Mouse (Mus musculus): ENCODE results near the gene Epb41l1. TPM values are rescaled to one million over a fixed set of nuclear protein-coding genes. Genes with fewer than 3 reads are reported as not detected.
A peak's percentile ranks its signal among the peaks of the same experiment; 100 is the strongest.

Epb41l1 gene
- polyA plus RNA-seq, 1 experiment from 2014 or later: 2.5 TPM

DNA sequence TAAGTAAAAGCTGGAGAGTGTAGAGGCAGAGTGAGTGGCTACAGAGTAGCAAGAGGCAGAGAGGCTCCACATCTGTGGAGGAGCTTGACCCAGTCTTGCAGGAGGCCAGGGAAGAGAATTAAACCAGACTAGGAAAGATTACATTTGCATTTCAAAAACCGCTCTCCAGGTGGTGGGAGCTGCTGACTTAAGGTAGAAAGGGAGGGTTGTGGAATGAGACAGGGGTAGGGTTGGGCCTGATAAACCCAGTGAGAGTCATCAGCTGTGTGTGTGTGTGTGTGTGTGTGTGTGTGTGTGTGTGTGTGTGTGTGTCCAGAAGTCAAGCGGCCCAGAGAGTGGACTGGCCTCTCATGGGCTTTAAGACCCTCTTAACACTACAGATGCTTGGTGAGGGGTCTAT, 4.9 kb downstream of the Epb41l1 start:
- Histone ChIP-seq H3K9ac (replicated peaks) (0 out of 2 replicates have a peak overlapping the region, but pooled peaks have one; percentile 2), H3K27ac (no peak overlapping the region), H3K4me2 (no peak overlapping the region), H3K27me3 (peaks cover 49% of the 10 kb centered on the region), H3K36me3 (no peaks in the 10 kb centered on the region), H3K9me3 (no peaks in the 10 kb centered on the region), H3K4me1 (replicated peaks) (peaks cover 22% of the 10 kb centered on the region), H3K4me3 (replicated peaks) (no peak overlapping the region)
- 38% methylated on average over 2 of the region's 2 CpGs for WGBS
- ATAC-seq (ENCODE audit: insufficient number of reproducible peaks, insufficient read depth, low FRiP score, low TSS enrichment, low read depth): no peak

- Histone ChIP-seq H3K36me3 (no peaks in the 10 kb centered on the region), H3K27me3 (peaks cover 44% of the 10 kb centered on the region), H3K27ac (no peak overlapping the region), H3K9ac (replicated peaks) (no peak overlapping the region), H3K4me3 (replicated peaks) (no peak overlapping the region), H3K9me3 (no peaks in the 10 kb centered on the region), H3K4me1 (replicated peaks) (peaks cover 22% of the 10 kb centered on the region), H3K4me2 (no peak overlapping the region)
- ATAC-seq (ENCODE audit: insufficient number of reproducible peaks, insufficient read depth, low FRiP score, low TSS enrichment, low read depth): no peak
- 64% methylated on average over 4 of the region's 4 CpGs for WGBS
Measured at GRCm38 (mm10) chr2:156426151-156426550, 5.4 kb downstream of the Epb41l1 start.

GRCm38 (mm10) chr2:156429836-156430235, 9.1 kb downstream of the Epb41l1 start:
- H3K36me3 ChIP-seq: no peaks in the 10 kb centered on the region
- H3K4me3 ChIP-seq (replicated peaks): no peak overlapping the region
- H3K9ac ChIP-seq (replicated peaks): peak overlapping the region; percentile 18; the same call in 1 of the 2 replicates
- ATAC-seq (ENCODE audit: insufficient number of reproducible peaks, insufficient read depth, low FRiP score, low TSS enrichment, low read depth): no peak
- whole genome bisulfite sequencing: 62% methylated on average over 10 of the region's 10 CpGs
- peaks cover 36% of the 10 kb centered on the region for H3K4me1 ChIP-seq (replicated peaks)
- no peak overlapping the region for H3K4me2 ChIP-seq
- no peaks in the 10 kb centered on the region for H3K9me3 ChIP-seq
- H3K27ac ChIP-seq: peak overlapping the region; percentile 29; the same call in 1 of the 2 replicates
- H3K27me3 ChIP-seq: peaks cover 8% of the 10 kb centered on the region

GRCm38 (mm10) chr2:156430326-156430725, 9.6 kb downstream of the Epb41l1 start:
- H3K4me3 ChIP-seq (replicated peaks): no peak overlapping the region
- peak overlapping the region; percentile 18; the same call in 1 of the 2 replicates for H3K9ac ChIP-seq (replicated peaks)
- 18% methylated on average over 4 of the region's 4 CpGs for WGBS
- peak overlapping the region; percentile 29; the same call in 1 of the 2 replicates for H3K27ac ChIP-seq
- peaks cover 5% of the 10 kb centered on the region for H3K27me3 ChIP-seq
- no peak for ATAC-seq (ENCODE audit: insufficient number of reproducible peaks, insufficient read depth, low FRiP score, low TSS enrichment, low read depth)
- no peak overlapping the region for H3K4me2 ChIP-seq
- H3K4me1 ChIP-seq (replicated peaks): peaks cover 36% of the 10 kb centered on the region
- no peaks in the 10 kb centered on the region for H3K36me3 ChIP-seq
- H3K9me3 ChIP-seq: no peaks in the 10 kb centered on the region

GRCm38 (mm10) chr2:156431409-156431808, 10.7 kb downstream of the Epb41l1 start:
- no peak overlapping the region for H3K9ac ChIP-seq (replicated peaks)
- 69% methylated on average over 6 of the region's 6 CpGs for WGBS
- no peak for ATAC-seq (ENCODE audit: insufficient number of reproducible peaks, insufficient read depth, low FRiP score, low TSS enrichment, low read depth)
- no peaks in the 10 kb centered on the region for H3K36me3 ChIP-seq
- H3K27ac ChIP-seq: no peak overlapping the region
- H3K4me1 ChIP-seq (replicated peaks): peaks cover 36% of the 10 kb centered on the region
- H3K4me3 ChIP-seq (replicated peaks): no peak overlapping the region
- no peaks in the 10 kb centered on the region for H3K9me3 ChIP-seq
- no peak overlapping the region for H3K4me2 ChIP-seq
- no peaks in the 10 kb centered on the region for H3K27me3 ChIP-seq

- H3K4me1 ChIP-seq (replicated peaks): peaks cover 36% of the 10 kb centered on the region
- H3K4me2 ChIP-seq: no peak overlapping the region
- 83% methylated on average over 3 of the region's 3 CpGs for WGBS
- no peak overlapping the region for H3K27ac ChIP-seq
- no peaks in the 10 kb centered on the region for H3K27me3 ChIP-seq
- no peaks in the 10 kb centered on the region for H3K36me3 ChIP-seq
- H3K9me3 ChIP-seq: no peaks in the 10 kb centered on the region
- ATAC-seq (ENCODE audit: insufficient number of reproducible peaks, insufficient read depth, low FRiP score, low TSS enrichment, low read depth): no peak
- no peak overlapping the region for H3K4me3 ChIP-seq (replicated peaks)
- no peak overlapping the region for H3K9ac ChIP-seq (replicated peaks)
Measured at GRCm38 (mm10) chr2:156432086-156432485, 11.4 kb downstream of the Epb41l1 start.

GRCm38 (mm10) chr2:156432874-156433868, 12.5 kb downstream of the Epb41l1 start:
- H3K27me3 ChIP-seq: no peaks in the 10 kb centered on the region
- H3K36me3 ChIP-seq: no peaks in the 10 kb centered on the region
- no peak overlapping the region for H3K9ac ChIP-seq (replicated peaks)
- no peak for ATAC-seq (ENCODE audit: insufficient number of reproducible peaks, insufficient read depth, low FRiP score, low TSS enrichment, low read depth)
- WGBS: 51% methylated on average over 9 of the region's 9 CpGs
- H3K4me3 ChIP-seq (replicated peaks): no peak overlapping the region
- H3K4me1 ChIP-seq (replicated peaks): peaks cover 37% of the 10 kb centered on the region
- H3K4me2 ChIP-seq: no peak overlapping the region
- H3K27ac ChIP-seq: peak overlapping the region; percentile 76
- H3K9me3 ChIP-seq: no peaks in the 10 kb centered on the region

GRCm38 (mm10) chr2:156437637-156438036, 16.9 kb downstream of the Epb41l1 start:
- no peaks in the 10 kb centered on the region for H3K27me3 ChIP-seq
- no peak overlapping the region for H3K9ac ChIP-seq (replicated peaks)
- no peak overlapping the region for H3K4me3 ChIP-seq (replicated peaks)
- ATAC-seq (ENCODE audit: insufficient number of reproducible peaks, insufficient read depth, low FRiP score, low TSS enrichment, low read depth): no peak
- no peak overlapping the region for H3K27ac ChIP-seq
- no peak overlapping the region for H3K4me2 ChIP-seq
- WGBS: 91% methylated on average over 11 of the region's 11 CpGs
- peaks cover 31% of the 10 kb centered on the region for H3K4me1 ChIP-seq (replicated peaks)
- no peaks in the 10 kb centered on the region for H3K9me3 ChIP-seq
- H3K36me3 ChIP-seq: no peaks in the 10 kb centered on the region

DNA sequence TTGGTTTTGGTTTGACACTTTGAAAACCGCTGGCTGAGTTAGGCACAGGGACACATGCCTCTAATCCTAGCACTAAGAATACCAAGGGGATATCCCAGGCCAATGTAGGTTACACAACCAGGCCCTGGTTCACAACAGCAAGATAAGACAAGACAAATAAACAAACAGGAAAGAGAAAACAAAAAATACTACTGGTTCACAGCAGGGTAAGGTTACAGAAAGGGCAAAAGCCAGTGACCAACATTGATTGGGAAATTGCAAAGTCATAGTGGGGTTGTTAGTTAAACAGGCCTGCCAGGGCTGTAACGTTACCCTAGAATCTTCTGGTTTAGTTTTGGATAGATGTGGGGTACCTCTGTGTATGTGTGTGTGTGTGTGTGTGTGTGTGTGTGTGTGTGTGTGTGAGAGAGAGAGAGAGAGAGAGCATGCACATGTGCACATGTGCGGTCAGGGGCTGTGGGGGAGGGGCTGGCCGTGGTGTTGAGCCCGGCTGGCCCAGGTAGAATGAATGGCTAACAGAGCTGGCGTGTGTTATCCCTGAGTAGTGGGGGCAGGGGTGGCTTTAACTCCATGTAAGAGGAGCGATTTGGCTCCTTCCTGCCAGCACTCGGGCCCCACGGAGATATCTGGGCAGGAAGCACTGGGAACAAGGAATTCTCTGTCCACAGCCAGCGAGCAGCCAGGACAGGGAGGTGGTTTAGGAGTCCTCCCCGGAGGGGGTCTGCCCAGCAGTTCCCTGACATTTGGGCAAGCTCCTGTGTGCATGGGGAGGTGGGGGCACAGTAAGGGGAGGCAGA, 19.2 kb downstream of the Epb41l1 start:
- Histone ChIP-seq H3K27me3 (no peaks in the 10 kb centered on the region), H3K4me2 (peak overlapping the region; percentile 13; the same call in 1 of the 2 replicates), H3K27ac (peak overlapping the region; percentile 87), H3K4me1 (replicated peaks) (peaks cover 31% of the 10 kb centered on the region), H3K4me3 (replicated peaks) (no peak overlapping the region), H3K36me3 (no peaks in the 10 kb centered on the region), H3K9ac (replicated peaks) (0 out of 2 replicates have a peak overlapping the region, but pooled peaks have one; percentile 18), H3K9me3 (no peaks in the 10 kb centered on the region)
- peak; percentile 81; the same call in 1 of the 2 replicates for ATAC-seq (ENCODE audit: insufficient number of reproducible peaks, insufficient read depth, low FRiP score, low TSS enrichment, low read depth)
- 21% methylated on average over 11 of the region's 11 CpGs for WGBS

- Histone ChIP-seq H3K4me1 (replicated peaks) (peaks cover 32% of the 10 kb centered on the region), H3K9ac (replicated peaks) (no peak overlapping the region), H3K36me3 (peaks cover 11% of the 10 kb centered on the region; the same call in 1 of the 2 replicates), H3K27me3 (no peaks in the 10 kb centered on the region), H3K4me3 (replicated peaks) (no peak overlapping the region), H3K9me3 (no peaks in the 10 kb centered on the region), H3K27ac (no peak overlapping the region), H3K4me2 (no peak overlapping the region)
- 63% methylated on average over 6 of the region's 6 CpGs for WGBS
- no peak for ATAC-seq (ENCODE audit: insufficient number of reproducible peaks, insufficient read depth, low FRiP score, low TSS enrichment, low read depth)
Measured at GRCm38 (mm10) chr2:156441909-156442308, 21.2 kb downstream of the Epb41l1 start.

GRCm38 (mm10) chr2:156443323-156443722, 22.6 kb downstream of the Epb41l1 start:
- Histone ChIP-seq H3K27ac (no peak overlapping the region), H3K27me3 (no peaks in the 10 kb centered on the region), H3K4me2 (no peak overlapping the region), H3K36me3 (peaks cover 11% of the 10 kb centered on the region; the same call in 1 of the 2 replicates), H3K9me3 (no peaks in the 10 kb centered on the region), H3K9ac (replicated peaks) (no peak overlapping the region), H3K4me3 (replicated peaks) (no peak overlapping the region), H3K4me1 (replicated peaks) (peaks cover 40% of the 10 kb centered on the region)
- 41% methylated on average over 1 of the region's 1 CpGs for WGBS
- no peak for ATAC-seq (ENCODE audit: insufficient number of reproducible peaks, insufficient read depth, low FRiP score, low TSS enrichment, low read depth)
